Comparison of ENCODE assay signal across 24 mouse cellular contexts in the genomic region with DNA sequence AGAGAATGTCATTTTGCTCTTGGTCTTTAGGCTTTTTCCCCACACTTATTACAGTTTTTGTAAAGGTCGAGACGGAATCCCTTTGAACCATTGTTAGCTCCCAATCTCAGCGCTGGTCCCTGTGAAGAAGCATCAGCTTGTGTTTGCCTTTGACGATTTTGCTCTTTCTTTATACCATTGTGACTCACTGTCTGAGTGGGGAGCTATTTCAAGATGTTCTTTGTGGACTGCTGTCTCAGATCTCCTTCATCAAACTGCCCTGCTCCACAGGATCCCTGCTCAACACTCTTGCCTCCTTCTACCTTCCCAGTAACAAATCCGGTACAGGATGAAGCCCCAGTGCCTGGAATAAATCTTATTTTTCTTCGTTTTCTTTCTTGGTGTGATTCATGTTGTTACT.
DNase-seq lines count a peak whose midpoint lies in the region; ATAC-seq and TF ChIP-seq lines count a peak whose summit lies in the region.
"Had no signal": no experiment of that assay in that cellular context is flagged by ENCODE, and none has a peak within 500 bp of the region (broad histone marks: within the 10 kb centered on the region; RNA-seq: fewer than 3 reads in every experiment).

No protein-coding gene starts in this region.

- H3K4me3 ChIP-seq in forebrain, embryonic 13.5 days, result no peak overlapping the region
- no peak overlapping the region for H3K4me3 ChIP-seq in forebrain, postnatal 0 days (ENCODE audit: low read depth, low read length)
- no peak overlapping the region for H3K4me3 ChIP-seq in midbrain, embryonic 13.5 days (replicated peaks)
- H3K4me3 ChIP-seq in midbrain, embryonic 16.5 days (ENCODE audit: low read depth, low read length), result no peak overlapping the region
- H3K4me3 ChIP-seq in intestine, postnatal 0 days (ENCODE audit: low read depth, low read length), result no peak overlapping the region
- H3K4me3 ChIP-seq: embryonic facial prominence, embryonic 12.5 days; embryonic facial prominence, embryonic 15.5 days; forebrain, embryonic 12.5 days; gastrocnemius, adult 2 months; hindbrain, embryonic 12.5 days had no signal

- intact Hi-C loops in left cerebral cortex, postnatal 4 days (cut with DNase I), result no loop called here

- no peak for TF ChIP-seq CTCF in forebrain, postnatal 0 days (IDR thresholded peaks at IDR 0.05; ENCODE audit: low read depth)
- no peak for TF ChIP-seq CTCF in intestine, postnatal 0 days (IDR thresholded peaks at IDR 0.05; ENCODE audit: low read depth)

- no peaks in the 10 kb centered on the region for H3K4me1 ChIP-seq in forebrain, embryonic 13.5 days
- no peaks in the 10 kb centered on the region for H3K4me1 ChIP-seq in forebrain, postnatal 0 days (ENCODE audit: insufficient read depth)
- H3K4me1 ChIP-seq in midbrain, embryonic 13.5 days (replicated peaks), result no peaks in the 10 kb centered on the region
- H3K4me1 ChIP-seq in midbrain, embryonic 16.5 days (ENCODE audit: control insufficient read depth, insufficient read depth, low read length), result no peaks in the 10 kb centered on the region
- no peaks in the 10 kb centered on the region for H3K4me1 ChIP-seq in intestine, postnatal 0 days (replicated peaks; ENCODE audit: control insufficient read depth, insufficient read depth, low read length)
- H3K4me1 ChIP-seq: embryonic facial prominence, embryonic 12.5 days; embryonic facial prominence, embryonic 15.5 days; forebrain, embryonic 12.5 days; hindbrain, embryonic 12.5 days had no signal

- ATAC-seq in forebrain, embryonic 13.5 days, result peak; percentile 50; the same call in 1 of the 2 replicates
- ATAC-seq in forebrain, postnatal 0 days, result no peak
- peak; percentile 53; the same call in 1 of the 2 replicates for ATAC-seq in midbrain, embryonic 13.5 days
- ATAC-seq in midbrain, embryonic 16.5 days, result no peak
- ATAC-seq in intestine, postnatal 0 days, result no peak
- ATAC-seq: activated CD4-positive, CD25-positive, alpha-beta regulatory T cell, adult 4 months; hindbrain, embryonic 16.5 days had no signal

- no peaks in the 10 kb centered on the region for H3K36me3 ChIP-seq in forebrain, embryonic 13.5 days (ENCODE audit: poor library complexity, severe bottlenecking)
- no peaks in the 10 kb centered on the region for H3K36me3 ChIP-seq in forebrain, postnatal 0 days (ENCODE audit: insufficient read depth)
- no peaks in the 10 kb centered on the region for H3K36me3 ChIP-seq in midbrain, embryonic 13.5 days
- no peaks in the 10 kb centered on the region for H3K36me3 ChIP-seq in midbrain, embryonic 16.5 days (ENCODE audit: control insufficient read depth, insufficient read depth, low read length)
- H3K36me3 ChIP-seq in intestine, postnatal 0 days (ENCODE audit: control insufficient read depth, insufficient read depth), result no peaks in the 10 kb centered on the region
- H3K36me3 ChIP-seq: embryonic facial prominence, embryonic 12.5 days; embryonic facial prominence, embryonic 15.5 days; forebrain, embryonic 12.5 days; hindbrain, embryonic 12.5 days had no signal

- DNase-seq in forebrain, postnatal 0 days, result no peak
- peak; percentile 18 to 30 for DNase-seq in left cerebral cortex, adult 18-20 months (ENCODE audit: low spot score in 2 of 2)
- DNase-seq in left cerebral cortex, postnatal 4 days, result no peak
- peak; percentile 82 for DNase-seq in brain, adult 2 months (ENCODE audit: low read depth, low spot score)
- DNase-seq: adrenal gland, adult 8-10 months; adrenal gland, postnatal 25 days; cerebellum, adult 11 months; cerebellum, adult 2 months; cerebellum, adult 9-11 months; cerebellum, postnatal 25 days; gastrocnemius, adult 2 months; gastrocnemius, postnatal 14 days; heart, adult 11 months had no signal

- H3K9ac ChIP-seq in forebrain, embryonic 13.5 days, result no peak overlapping the region
- no peak overlapping the region for H3K9ac ChIP-seq in forebrain, postnatal 0 days
- no peak overlapping the region for H3K9ac ChIP-seq in midbrain, embryonic 13.5 days (replicated peaks)
- no peak overlapping the region for H3K9ac ChIP-seq in midbrain, embryonic 16.5 days (ENCODE audit: low read depth, low read length)
- H3K9ac ChIP-seq in intestine, postnatal 0 days (ENCODE audit: low read depth, low read length), result no peak overlapping the region
- H3K9ac ChIP-seq: embryonic facial prominence, embryonic 12.5 days; embryonic facial prominence, embryonic 15.5 days; forebrain, embryonic 12.5 days; hindbrain, embryonic 12.5 days had no signal

- 41% methylated on average over 6 of the region's 6 CpGs for WGBS in forebrain, embryonic 13.5 days
- WGBS in forebrain, postnatal 0 days, result 49% methylated on average over 6 of the region's 6 CpGs
- WGBS in midbrain, embryonic 13.5 days, result 28% methylated on average over 6 of the region's 6 CpGs
- WGBS in midbrain, embryonic 16.5 days, result 28% methylated on average over 6 of the region's 6 CpGs
- WGBS in intestine, postnatal 0 days, result 86% methylated on average over 6 of the region's 6 CpGs

- no peak overlapping the region for H3K27ac ChIP-seq in forebrain, embryonic 13.5 days
- H3K27ac ChIP-seq in forebrain, postnatal 0 days (ENCODE audit: low read depth, low read length), result no peak overlapping the region
- no peak overlapping the region for H3K27ac ChIP-seq in midbrain, embryonic 13.5 days
- no peak overlapping the region for H3K27ac ChIP-seq in midbrain, embryonic 16.5 days (ENCODE audit: low read length)
- no peak overlapping the region for H3K27ac ChIP-seq in intestine, postnatal 0 days (ENCODE audit: low read depth, low read length)
- H3K27ac ChIP-seq: embryonic facial prominence, embryonic 12.5 days; embryonic facial prominence, embryonic 15.5 days; forebrain, embryonic 12.5 days; gastrocnemius, adult 2 months; hindbrain, embryonic 12.5 days had no signal

- H3K27me3 ChIP-seq in forebrain, embryonic 13.5 days, result no peaks in the 10 kb centered on the region
- H3K27me3 ChIP-seq in forebrain, postnatal 0 days (ENCODE audit: insufficient read depth, low read length), result no peaks in the 10 kb centered on the region
- H3K27me3 ChIP-seq in midbrain, embryonic 13.5 days, result no peaks in the 10 kb centered on the region
- H3K27me3 ChIP-seq in midbrain, embryonic 16.5 days (ENCODE audit: control insufficient read depth, insufficient read depth, low read depth, low read length), result no peaks in the 10 kb centered on the region
- no peaks in the 10 kb centered on the region for H3K27me3 ChIP-seq in intestine, postnatal 0 days (replicated peaks; ENCODE audit: control insufficient read depth, insufficient read depth, low read length)
- H3K27me3 ChIP-seq: embryonic facial prominence, embryonic 12.5 days; embryonic facial prominence, embryonic 15.5 days; forebrain, embryonic 12.5 days; hindbrain, embryonic 12.5 days had no signal

- no peak overlapping the region for H3K4me2 ChIP-seq in forebrain, embryonic 13.5 days
- H3K4me2 ChIP-seq in forebrain, postnatal 0 days (ENCODE audit: low read depth), result no peak overlapping the region
- H3K4me2 ChIP-seq in midbrain, embryonic 13.5 days (replicated peaks), result no peak overlapping the region
- no peak overlapping the region for H3K4me2 ChIP-seq in midbrain, embryonic 16.5 days (ENCODE audit: low read length)
- H3K4me2 ChIP-seq in intestine, postnatal 0 days (replicated peaks; ENCODE audit: low read depth), result no peak overlapping the region
- H3K4me2 ChIP-seq: embryonic facial prominence, embryonic 12.5 days; embryonic facial prominence, embryonic 15.5 days; forebrain, embryonic 12.5 days; heart, embryonic 11.5 days; hindbrain, embryonic 12.5 days had no signal

- no peaks in the 10 kb centered on the region for H3K9me3 ChIP-seq in forebrain, embryonic 13.5 days (replicated peaks)
- H3K9me3 ChIP-seq in forebrain, postnatal 0 days (ENCODE audit: low read length), result no peaks in the 10 kb centered on the region
- H3K9me3 ChIP-seq in midbrain, embryonic 13.5 days, result no peaks in the 10 kb centered on the region
- H3K9me3 ChIP-seq in midbrain, embryonic 16.5 days (replicated peaks; ENCODE audit: control insufficient read depth, low read length, poor library complexity, severe bottlenecking), result no peaks in the 10 kb centered on the region
- no peaks in the 10 kb centered on the region for H3K9me3 ChIP-seq in intestine, postnatal 0 days (ENCODE audit: control insufficient read depth)
- H3K9me3 ChIP-seq: embryonic facial prominence, embryonic 12.5 days; embryonic facial prominence, embryonic 15.5 days; forebrain, embryonic 12.5 days; hindbrain, embryonic 12.5 days had no signal

Comparison
In these comparisons a context has a peak if more than half of its experiments do, and no peak if none do; other contexts are left out.
1. ATAC-seq: peak in forebrain, embryonic 13.5 days (single experiment) and midbrain, embryonic 13.5 days (single experiment); none in forebrain, postnatal 0 days (single experiment), midbrain, embryonic 16.5 days (single experiment) and intestine, postnatal 0 days (single experiment).
2. DNase-seq: peak in left cerebral cortex, adult 18-20 months (2 of 2) and brain, adult 2 months (single experiment); none in forebrain, postnatal 0 days (single experiment) and left cerebral cortex, postnatal 4 days (single experiment).